Mouse (Mus musculus) WW6 (cell line): ENCODE measurements around the gene Cys1.
"Not testable (repeated sequence)": the region's sequence is repeated elsewhere in the genome, so short reads cannot be mapped to it uniquely, and the experiment has no call there.

Experiments
- DNase-seq: peaks from one replicate; pipeline ENCODE4 v3.0.0-alpha.2; 2013; ENCODE audit warnings: low read depth, low spot score

Gene Cys1

DNA sequence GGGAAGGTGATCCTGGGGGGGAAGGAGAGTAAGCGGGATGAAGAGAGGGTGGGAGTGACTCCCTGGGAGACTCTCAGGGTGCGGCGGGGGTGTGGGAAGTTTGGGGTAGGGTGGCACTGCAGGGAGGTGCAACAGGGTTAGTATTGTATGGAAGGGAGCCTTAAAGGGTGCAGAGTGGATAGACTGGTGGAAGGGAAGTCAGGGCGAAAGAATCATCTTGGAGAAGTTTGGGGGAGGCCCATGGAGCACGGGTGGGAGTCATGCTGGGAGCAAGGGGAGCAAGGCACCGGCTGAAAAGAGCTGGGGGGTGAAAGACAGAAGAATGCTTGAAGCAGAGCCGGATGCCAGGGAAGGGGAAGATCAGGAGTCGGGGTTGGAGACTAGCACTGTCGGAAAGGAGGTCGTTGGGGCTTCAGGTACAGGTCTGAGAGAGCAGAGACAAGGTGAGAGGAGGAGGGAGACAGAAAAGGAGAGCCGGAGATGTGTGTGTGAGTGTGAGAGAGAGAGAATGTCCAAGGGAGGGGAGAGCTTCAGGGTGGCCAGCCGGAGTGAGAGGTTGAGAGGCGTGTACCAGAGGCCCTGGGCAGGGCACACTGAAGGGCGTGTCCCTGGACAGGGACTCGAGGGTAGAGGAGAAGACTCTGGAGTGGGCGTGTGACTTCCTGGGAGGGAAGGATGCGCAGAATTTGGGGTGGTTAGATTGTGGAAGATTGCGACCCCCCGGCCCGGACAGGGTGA, at the start of gene Cys1:
TSS of gene Cys1 (minus strand) at position 528 of the 738 bp plus-strand sequence.
- no peak for DNase-seq

DNA sequence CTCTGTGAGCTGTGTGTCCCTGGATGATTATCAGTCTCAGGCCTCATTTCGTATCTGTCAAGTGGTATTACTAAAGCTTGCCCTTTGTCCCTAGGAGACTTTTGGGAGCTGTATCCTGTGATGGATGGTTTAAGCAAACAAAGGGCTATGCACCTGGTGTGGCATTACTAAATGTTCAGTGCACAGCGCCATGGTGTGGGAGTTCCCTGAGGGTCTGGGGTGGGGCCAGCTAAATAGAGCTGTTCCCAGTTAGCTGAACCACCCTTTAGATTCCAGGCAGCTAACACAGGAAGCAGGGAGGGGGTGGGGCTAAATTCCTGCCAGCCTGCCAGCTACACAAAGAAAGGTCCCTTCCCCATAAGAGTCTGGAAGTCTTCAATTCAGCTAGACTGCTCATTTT, 42.8 kb upstream of the Cys1 start:
- DNase-seq, result no peak

DNA sequence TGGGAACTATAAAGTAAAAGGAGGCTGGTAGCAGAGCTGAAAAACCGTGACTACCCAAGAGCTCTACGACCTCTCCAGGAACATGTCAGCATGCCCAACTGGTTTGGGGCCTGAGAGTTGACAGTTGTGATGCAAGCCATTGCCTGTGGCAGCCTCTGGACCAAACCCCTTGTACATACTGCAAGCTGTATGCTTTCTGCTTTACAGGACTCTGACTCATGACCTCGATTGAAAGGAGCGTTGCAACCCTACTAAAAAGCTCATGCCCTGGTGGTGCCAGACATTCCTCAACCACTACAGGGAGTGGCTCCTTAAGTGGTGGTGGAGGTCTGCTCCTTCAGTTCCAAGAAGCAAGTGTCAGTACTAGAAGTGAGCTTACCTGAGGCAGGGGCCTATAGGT, 42.2 kb upstream of the Cys1 start:
- DNase-seq, result no peak

DNA sequence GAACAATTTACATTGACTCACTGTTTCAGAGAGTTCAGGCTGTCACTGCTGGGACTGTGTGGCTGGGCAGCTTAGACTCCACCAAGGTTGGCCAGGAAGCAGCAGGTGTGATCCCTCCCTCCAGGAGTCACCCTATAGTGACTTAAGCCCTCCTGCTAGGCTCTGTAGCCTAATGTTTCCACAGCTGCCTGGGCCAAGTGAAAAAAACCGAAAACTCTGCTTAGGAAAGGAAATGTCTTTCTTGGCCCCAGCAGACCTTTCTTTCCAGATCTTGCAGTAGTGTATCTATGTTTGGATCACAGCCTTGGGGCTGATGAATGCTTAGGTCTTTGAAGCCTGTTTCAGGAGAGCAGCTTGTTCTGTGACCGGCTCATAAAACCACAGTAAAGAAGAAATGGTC, 41.8 kb upstream of the Cys1 start:
- no peak for DNase-seq

DNA sequence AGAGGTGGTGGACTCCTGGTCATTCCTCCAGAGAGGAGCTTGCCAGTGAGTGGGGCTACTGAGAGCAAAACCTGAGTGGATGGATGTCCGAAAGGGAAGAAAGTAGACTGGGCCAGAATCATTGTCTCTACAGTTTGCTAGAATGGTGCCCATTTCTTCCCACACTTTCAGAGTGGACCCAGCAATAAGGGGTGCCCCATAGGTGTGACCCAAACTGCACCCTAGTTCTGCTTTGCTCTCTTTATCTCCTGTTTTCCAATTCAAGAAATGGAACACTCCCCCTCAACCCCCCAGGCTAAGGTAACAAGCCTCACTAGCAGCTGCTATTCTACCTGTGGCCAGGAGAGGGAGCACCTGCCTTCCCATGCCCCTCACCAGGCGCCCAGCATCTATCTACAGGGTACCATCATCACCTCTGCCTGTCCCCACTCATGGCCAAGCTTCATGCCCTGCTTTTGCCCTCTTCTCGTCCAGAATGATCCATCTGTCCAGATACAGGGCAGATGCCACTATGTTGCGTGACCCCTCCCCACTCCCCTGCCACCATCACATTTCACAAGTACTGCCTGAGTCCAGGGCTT, 35.2 kb upstream of the Cys1 start:
- DNase-seq, result no peak

DNA sequence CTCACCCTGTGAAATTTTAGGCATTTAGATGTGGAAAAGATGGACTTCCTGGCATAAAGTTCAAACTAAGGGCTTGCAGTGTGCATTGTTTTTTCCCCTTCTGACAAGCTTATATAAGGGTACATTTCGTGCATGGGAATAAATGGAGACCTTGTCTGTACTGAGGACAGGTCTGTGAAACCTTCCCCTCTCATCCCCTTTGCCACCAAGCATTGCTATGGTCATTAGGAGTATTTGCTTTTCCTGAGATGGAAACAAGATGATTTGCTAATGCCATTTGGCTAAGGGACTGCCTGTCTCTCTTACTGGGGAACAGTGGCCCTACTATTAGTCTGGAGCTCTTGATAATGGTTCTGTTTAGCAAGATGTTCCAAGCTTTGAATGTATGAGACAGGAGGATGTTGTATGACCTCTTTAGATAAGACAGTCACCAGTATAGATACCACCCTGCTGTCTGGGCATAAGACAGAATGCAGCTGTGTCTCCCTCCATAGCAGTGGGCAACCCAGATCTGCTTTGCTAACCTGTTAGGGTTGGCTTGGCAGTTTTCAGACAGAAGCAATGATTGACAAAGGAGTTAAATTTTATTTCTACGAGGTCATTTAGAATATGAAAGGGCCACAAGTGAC, 33.8 kb upstream of the Cys1 start:
- no peak for DNase-seq

DNA sequence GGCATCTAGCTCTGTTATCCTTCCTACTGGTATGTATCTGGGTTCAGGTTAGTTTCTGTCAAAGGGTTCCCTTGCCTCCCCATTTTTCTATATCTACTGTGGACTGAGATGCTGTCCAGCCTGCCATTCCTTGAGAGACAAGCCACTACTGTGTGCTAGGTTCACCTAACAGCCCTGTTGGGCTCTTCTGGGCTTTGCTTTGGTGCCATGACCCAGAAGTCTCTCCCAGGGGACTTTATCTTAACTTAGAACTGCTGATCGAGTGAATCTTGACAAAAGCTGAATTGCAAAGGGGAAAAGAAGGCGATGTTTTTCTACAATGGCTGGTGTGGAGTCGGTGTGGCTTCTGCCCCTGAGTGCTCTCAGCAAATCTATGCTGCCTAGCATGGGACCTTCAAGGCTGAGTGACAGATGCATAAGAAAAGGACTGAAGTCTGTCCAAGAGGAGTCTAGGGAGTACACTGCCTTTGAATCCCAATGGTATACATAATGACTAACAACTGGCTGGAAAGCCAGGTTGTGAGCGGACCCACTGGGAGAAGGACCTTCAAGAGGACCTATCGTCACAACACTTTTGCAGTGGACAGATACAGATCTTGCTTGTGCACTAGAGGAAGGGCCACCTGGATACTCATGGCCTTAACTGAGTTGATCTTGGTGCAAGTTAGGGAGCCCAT, 33.1 kb upstream of the Cys1 start:
- DNase-seq, result no peak

DNA sequence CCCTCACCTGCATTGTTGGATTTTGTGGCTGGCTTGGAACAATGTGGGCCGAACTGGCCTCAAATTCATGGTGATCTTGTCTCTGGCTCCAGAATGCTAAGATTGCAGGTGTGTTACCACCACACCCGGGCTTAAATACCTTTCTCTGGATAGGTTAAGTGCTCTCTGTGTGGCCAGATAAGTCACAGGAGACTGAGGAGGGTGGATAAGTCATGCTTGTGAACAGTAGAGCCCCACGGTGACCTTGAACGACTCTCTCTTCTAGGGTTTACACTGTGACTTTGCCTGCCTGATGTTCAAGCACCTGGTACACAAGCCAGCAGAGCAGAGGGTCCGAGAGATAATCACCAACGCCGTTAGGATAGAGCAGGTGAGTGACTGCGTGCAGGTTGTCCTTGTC, 30.8 kb upstream of the Cys1 start:
- no peak for DNase-seq

DNA sequence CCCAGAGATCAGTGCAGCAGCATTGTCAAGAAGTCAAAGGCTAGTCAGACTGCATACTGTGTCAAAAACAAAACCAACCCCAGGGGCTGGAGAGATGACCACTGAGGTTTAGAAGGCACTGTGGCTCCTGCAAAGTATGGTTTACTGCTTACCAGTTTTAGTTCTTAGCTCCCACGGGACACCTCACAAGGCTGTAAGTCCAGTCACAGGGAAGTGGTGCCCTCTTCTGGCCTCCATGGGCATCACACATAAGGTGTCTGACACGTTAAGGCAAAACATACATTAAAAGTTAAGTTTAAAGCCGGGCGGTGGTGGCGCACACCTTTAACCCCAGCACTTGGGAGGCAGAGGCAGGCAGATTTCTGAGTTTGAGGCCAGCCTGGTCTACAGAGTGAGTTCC, 29.1 kb upstream of the Cys1 start:
- DNase-seq, result no peak

DNA sequence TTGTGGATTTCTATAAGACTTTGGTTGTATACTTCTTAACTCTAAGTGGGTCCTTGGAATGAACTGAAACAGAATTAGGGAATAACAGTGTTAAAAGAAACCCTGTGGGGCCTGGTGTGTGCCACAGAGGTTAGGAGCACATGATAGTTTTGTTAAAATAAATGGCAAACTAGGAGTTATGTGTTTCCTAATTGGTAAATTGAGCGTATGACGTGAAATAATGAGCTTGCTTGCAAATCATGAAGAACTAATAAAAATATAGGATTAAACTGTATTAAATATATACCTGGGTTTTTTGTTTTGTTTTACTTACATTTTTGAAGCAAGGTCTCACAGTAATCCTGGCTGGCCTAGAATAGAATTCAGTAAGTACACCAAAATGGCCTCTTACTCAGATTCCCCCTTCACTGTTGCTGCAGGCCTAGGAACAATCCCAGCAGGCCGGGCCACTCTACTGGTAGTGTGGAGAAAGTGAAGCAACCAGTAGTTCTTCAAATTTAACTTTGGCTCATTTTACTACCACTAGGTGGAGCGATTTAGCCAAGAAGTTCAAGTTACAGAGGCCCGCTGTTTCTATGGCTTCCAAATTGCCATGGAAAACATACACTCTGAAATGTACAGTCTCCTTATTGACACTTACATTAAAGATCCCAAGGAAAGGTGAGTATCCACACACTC, 28.4 kb upstream of the Cys1 start:
- peak; percentile 67 for DNase-seq

DNA sequence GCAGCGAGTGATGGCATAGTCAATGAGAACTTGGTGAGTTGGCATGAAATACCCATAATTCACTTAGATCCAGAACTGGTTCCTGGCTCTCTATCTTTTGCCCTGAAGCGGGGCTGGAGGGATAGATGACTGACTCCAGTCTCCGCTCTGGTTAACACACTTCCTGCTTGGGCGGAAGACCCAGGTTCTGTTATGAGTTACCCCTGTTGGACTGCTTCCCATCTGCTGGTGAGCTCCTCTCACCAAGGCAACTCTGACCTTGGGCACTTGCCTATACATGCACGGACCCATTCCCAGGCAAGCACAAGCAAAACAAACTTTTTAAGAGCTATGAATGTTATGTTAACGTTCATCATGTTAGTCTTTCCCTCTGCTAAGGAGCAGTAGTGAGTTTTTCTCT, 27.8 kb upstream of the Cys1 start:
- no peak for DNase-seq

DNA sequence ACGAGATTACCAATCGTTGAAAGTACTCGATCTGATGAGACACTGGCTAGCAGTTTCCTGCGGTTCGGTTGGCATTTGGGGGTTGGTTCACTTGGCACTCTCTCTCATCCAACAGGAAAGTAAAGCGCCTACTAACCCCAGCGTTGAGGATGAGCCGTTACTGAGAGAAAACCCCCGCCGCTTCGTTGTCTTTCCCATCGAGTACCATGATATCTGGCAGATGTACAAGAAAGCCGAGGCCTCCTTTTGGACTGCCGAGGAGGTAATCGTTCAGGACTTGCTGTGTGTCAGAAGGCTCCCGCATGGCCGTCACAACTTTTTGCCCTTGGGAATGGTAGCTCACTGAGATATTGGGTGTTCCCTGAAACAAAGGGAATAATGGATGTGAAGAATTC, 27.2 kb upstream of the Cys1 start:
- no peak for DNase-seq

DNA sequence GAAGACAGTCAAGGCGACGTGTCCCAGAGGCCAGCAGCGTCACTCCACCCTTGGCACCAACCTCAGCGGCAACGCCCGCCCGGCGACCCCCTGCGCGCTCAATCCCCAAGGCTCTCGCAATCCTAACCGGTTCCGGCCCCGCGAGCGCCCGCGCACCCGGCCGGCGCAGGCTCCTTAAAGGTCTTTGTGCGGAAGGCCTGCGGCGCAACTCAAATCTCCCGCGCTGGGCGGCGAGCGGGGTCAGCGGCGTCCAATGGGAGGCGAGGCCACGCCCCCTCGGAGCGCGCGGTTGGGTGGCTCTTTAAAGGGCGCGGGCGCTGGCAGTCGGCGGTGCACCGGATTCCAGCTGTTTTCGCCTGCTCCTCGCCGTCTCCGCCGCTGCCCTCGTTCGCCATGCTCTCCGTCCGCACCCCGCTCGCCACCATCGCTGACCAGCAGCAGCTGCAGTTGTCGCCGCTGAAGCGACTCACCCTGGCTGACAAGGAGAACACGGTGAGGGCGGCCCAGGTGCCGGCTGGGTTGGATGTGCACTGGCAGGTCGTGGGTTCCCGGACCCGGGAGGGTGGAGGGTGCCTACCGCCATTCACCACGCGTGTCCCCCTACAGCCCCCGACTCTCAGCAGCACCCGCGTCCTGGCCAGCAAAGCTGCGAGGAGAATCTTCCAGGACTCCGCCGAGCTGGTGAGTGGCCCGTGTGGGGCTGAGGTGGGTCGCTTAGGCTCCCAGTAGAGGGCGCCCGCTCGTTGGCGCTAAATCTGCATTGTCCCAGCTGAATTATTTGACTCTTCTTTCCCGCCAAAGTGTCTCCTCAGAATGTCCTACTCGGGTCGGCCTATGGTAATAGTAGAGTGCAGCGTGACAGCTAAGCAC, 26.6 kb upstream of the Cys1 start, which contains the start of gene Rrm2:
TSS of gene Rrm2 (plus strand) at position 288 of the 870 bp plus-strand sequence.
- DNase-seq, result peak; percentile 88

DNA sequence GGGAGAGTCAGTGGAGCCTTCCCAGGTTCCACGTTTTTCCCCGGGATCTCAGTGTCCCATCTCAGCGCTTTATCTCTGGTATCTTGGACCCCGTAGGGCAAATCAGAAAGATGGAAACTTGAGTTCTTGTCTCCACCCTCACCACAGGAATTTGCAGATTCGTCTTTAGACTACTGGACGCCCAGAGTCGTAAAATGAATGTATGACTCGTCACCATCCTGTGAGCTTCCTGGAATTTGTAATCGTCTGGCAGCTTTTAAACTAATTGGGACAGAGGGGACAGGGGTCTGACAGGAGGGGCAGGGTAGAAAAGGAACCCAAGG, 25.8 kb upstream of the Cys1 start:
- no peak for DNase-seq

DNA sequence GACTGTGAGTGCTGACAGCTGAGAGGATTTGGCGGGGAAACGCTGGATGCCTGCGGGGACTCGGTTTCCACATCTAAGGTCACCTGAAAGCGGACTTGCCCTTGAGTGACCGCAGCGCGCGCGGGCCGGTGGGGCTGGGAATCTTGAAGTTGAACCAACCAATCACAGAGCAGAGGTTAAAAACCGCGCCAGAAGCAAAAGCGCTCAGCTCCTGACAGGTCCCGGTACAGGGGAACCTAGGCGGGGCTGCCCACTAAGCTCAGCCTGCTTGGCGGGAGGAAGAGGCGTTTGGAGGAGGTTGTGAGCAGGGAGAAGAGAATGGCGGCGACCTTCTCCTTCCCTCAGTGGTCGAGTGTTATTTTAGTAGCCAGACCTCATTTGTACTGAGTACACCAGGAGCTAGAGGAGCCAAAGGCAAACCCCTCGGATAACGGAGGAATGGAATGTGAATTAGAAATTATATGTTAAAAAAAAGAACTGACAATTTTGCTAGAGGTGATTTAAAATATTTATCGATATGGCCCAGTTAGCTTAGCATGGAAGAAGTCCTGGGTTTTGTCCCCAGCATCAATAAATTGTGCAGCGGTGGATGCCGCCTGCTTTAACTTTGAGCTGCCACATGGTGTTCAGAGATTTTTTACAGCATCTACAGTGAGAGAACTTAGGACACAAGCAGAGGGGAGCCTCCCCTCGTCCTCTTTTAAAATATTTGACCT, 25.3 kb upstream of the Cys1 start:
- DNase-seq, result no peak

DNA sequence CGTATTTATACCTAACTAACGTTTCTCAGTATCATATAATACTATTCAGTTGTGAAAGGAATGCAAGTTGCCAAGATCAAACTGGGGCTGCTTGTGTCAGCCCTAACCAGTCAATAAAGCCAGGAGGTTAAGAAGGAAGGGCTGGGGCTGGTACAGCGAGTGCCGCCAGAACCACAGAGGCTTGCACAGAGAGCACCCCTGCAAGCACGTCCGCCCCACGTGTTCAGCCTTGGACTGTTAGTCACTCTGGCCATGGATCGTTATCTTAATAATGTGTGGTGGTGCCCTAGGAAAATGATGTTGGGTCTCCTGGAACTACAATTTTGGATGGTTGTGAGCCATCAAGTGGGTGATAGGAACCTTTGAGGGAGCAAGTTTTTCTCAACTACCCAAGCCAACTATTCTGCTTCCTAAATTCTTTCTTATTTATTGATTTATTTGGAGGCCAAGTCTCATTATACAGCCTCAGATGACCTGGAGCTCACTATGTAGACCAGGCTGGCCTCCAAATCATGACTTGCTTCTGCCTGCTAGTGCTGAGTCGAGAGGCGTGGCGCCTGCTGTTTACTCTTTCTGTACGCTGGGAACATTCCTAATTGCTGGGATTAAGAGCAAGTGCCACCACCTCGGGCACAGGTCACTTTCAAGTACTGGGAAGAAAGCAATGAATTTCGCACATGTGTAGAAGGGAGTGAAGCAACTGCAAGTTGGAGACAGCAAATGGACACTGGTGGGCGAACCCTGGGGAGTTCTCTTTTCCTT, 24.1 kb upstream of the Cys1 start:
- no peak for DNase-seq

DNA sequence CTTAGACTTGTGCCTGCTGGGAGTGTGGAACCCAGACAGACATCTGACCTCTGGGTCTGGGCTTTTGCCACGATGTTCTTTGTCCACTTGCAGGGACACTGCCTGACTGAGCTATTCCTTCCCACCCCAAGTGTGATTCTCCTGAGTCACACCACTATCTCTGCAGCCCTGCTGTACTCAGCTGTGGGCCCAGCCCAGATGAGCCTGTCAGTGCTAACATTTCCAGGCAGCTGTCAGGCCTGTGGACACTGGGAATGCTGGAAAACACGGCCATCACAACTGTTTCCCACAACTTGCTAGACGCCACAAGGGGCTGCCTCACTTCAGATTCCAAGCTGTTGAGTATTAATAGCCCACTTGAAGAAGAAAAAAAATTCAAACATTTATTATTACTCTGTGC, 21.4 kb upstream of the Cys1 start:
- no peak for DNase-seq

DNA sequence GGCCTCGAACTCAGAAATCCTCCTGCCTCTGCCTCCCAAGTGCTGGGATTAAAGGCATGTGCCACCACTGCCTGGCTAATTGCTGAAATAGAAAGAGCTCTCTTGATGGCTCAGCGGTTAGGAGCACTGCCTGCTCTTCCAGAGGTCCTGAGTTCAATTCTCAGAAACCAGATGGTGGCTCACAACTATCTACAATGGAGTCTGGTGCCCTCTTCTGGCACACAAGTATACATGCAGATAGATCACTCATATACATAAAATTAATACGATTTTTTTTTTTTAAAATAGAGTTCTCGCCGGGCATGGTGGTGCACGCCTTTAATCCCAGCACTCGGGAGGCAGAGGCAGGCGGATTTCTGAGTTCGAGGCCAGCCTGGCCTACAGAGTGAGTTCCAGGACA, 20.0 kb upstream of the Cys1 start:
- DNase-seq, result not testable (repeated sequence)

DNA sequence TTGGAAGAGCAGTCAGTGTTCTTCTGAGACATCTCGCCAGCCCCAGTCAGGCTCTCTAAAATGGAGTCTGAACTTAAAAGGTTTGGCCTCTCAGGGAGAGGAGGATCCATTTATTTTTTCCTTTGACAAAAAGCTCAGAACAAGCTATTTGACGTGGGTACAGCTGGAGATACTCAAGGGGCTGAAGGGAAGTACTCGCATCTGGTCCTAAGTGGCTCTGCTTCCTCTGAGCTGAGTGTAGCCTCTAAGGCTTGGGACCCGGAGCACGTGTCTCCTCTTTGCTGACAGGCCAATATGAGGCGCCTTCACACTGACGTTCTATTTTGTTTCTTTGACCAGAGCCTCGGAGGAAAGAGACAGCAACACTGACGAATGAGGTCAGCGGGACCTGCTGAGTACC, 18.0 kb upstream of the Cys1 start:
- no peak for DNase-seq

DNA sequence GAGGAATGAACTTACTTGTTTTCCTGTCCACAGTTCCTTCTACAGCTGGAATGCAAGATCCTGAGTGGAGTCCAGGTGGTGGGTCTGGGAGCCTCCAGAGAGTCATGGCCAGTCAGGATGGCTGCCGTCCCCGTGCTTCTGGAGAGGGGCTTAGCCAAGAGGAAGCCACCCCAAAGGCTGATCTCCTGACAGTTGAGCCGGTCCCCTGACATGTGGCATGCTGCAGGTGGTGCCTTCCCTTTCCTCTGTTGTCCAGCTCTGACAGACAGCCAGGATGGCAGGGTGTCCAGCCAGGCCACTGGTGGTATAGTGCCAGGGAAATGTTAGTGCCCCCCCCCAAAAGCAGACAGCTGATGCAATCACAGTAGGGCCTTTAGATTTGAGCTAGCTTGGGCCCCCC, 16.9 kb upstream of the Cys1 start:
- DNase-seq, result no peak
